Mouse (Mus musculus): ENCODE results near the gene Dna2. TPM values are rescaled to one million over a fixed set of nuclear protein-coding genes. Genes with fewer than 3 reads are reported as not detected.

The Dna2 gene
- polyA plus RNA-seq, 1 experiment from 2014 or later, result 22.0 TPM

DNA sequence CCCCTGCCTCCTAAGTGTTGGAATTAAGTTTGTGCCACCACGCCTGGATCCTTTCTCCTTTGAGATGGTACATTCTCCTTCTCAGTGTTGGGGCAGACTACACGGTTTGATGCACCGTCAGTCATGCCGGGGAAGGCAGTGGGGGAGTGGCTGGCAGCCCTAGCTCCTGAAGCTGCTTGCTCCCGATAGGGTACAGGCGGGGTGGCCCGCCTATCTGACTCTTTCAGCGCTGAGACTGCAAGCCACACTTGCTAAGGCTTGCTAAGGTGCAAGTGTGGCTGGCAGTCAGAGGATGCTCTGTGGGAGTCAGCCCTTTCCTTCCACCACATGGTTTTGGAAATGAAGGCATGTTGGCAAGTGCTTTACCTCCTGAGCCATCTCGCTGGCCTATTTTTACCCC lies 53.8 kb downstream of the Dna2 start:
- Histone ChIP-seq H3K9ac (ENCODE audit: low read length) (no peak overlapping the region), H3K27me3 (ENCODE audit: control insufficient read depth, insufficient read depth, low read length) (no peaks in the 10 kb centered on the region), H3K27ac (ENCODE audit: low read depth, low read length) (no peak overlapping the region), H3K36me3 (ENCODE audit: control insufficient read depth, insufficient read depth, low read length) (peaks cover 20% of the 10 kb centered on the region), H3K4me1 (ENCODE audit: control insufficient read depth, insufficient read depth, low read length) (no peaks in the 10 kb centered on the region), H3K4me2 (no peak overlapping the region), H3K9me3 (ENCODE audit: control insufficient read depth, low read length) (no peaks in the 10 kb centered on the region), H3K4me3 (ENCODE audit: low read depth, low read length) (no peak overlapping the region)
- no peak for DNase-seq (ENCODE audit: low spot score, missing footprints)
- no peak for ATAC-seq (ENCODE audit: low FRiP score)
- WGBS, result 60% methylated on average over 9 of the region's 9 CpGs

DNA sequence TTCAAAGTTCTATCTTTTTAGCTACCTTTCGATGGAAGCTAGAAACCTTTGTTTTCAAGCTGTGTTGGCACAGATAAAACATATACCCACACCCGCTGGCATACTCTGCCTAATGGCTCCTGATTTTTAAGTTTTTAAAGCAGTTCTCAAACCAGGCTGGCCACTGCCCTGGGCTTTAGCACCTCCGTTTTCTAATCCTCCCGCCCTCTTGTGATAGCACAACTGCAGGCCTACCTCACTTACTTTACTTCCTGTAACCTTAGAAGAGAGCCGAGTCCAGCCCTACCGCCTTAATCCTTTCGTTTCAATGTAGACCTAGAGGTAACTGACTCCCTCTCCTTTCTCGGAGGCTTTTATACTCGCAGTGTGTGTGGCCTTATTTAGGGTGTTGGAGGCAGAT lies 56.4 kb downstream of the Dna2 start:
- peaks cover 14% of the 10 kb centered on the region for H3K36me3 ChIP-seq (ENCODE audit: control insufficient read depth, insufficient read depth, low read length)
- 81% methylated on average over 9 of the region's 9 CpGs for WGBS
- H3K4me1 ChIP-seq (ENCODE audit: control insufficient read depth, insufficient read depth, low read length), result no peaks in the 10 kb centered on the region
- H3K4me2 ChIP-seq, result no peak overlapping the region
- no peaks in the 10 kb centered on the region for H3K27me3 ChIP-seq (ENCODE audit: control insufficient read depth, insufficient read depth, low read length)
- H3K9ac ChIP-seq (ENCODE audit: low read length), result no peak overlapping the region
- H3K9me3 ChIP-seq (ENCODE audit: control insufficient read depth, low read length), result no peaks in the 10 kb centered on the region
- ATAC-seq (ENCODE audit: low FRiP score) (no peak), DNase-seq (ENCODE audit: low spot score, missing footprints) (no peak)
- no peak overlapping the region for H3K27ac ChIP-seq (ENCODE audit: low read depth, low read length)
- no peak overlapping the region for H3K4me3 ChIP-seq (ENCODE audit: low read depth, low read length)

DNA sequence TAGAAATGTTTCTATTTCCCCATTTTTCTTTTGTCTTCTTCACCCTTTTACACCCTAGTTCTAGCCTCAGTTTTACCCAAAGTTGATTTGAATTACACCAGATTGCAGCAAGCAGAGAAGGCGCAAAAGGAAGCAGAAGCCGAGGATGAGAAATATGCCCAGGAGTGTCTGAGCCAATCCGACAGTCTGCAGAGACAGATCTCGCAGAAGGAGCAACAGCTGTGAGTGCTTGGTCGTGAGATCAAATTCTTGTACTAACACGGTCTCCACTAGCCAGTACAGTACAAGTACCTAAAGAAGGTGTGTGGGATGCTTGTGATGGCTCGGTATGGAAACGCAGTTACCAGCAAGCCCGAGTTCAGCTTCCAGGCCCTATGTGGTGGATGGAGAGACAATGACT lies 57.7 kb downstream of the Dna2 start:
- Histone ChIP-seq H3K9ac (ENCODE audit: low read length) (no peak overlapping the region), H3K4me3 (ENCODE audit: low read depth, low read length) (no peak overlapping the region), H3K9me3 (ENCODE audit: control insufficient read depth, low read length) (no peaks in the 10 kb centered on the region), H3K4me1 (ENCODE audit: control insufficient read depth, insufficient read depth, low read length) (no peaks in the 10 kb centered on the region), H3K27me3 (ENCODE audit: control insufficient read depth, insufficient read depth, low read length) (no peaks in the 10 kb centered on the region), H3K27ac (ENCODE audit: low read depth, low read length) (no peak overlapping the region), H3K36me3 (ENCODE audit: control insufficient read depth, insufficient read depth, low read length) (peaks cover 14% of the 10 kb centered on the region), H3K4me2 (no peak overlapping the region)
- 91% methylated on average over 9 of the region's 9 CpGs for WGBS
- DNase-seq (ENCODE audit: low spot score, missing footprints), result no peak
- no peak for ATAC-seq (ENCODE audit: low FRiP score)

DNA sequence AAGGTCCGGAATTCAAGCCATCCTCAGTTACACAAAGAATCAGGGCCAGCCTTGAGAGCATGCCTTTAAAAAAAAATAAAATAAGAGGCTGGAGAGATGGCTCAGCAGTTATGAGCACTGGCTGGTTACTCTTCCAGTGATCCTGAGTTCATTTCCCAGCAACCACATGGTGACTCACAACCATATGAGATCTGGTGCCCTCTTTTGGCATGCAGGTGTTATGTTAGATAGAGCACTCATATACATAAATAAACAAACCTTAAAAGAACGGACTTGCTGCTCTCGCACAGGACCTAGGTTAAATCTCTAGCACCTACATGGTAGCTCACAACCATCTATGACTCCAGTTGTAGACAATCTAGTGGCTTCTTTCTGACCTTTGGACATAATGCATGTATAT lies 61.4 kb downstream of the Dna2 start:
- Histone ChIP-seq H3K27ac (ENCODE audit: low read depth, low read length) (no peak overlapping the region), H3K9me3 (ENCODE audit: control insufficient read depth, low read length) (no peaks in the 10 kb centered on the region), H3K4me1 (ENCODE audit: control insufficient read depth, insufficient read depth, low read length) (no peaks in the 10 kb centered on the region), H3K36me3 (ENCODE audit: control insufficient read depth, insufficient read depth, low read length) (peaks cover 27% of the 10 kb centered on the region), H3K27me3 (ENCODE audit: control insufficient read depth, insufficient read depth, low read length) (no peaks in the 10 kb centered on the region), H3K9ac (ENCODE audit: low read length) (no peak overlapping the region), H3K4me2 (no peak overlapping the region), H3K4me3 (ENCODE audit: low read depth, low read length) (no peak overlapping the region)
- WGBS, result 78% methylated on average over 3 of the region's 3 CpGs
- DNase-seq (ENCODE audit: low spot score, missing footprints) (no peak), ATAC-seq (ENCODE audit: low FRiP score) (no peak)

DNA sequence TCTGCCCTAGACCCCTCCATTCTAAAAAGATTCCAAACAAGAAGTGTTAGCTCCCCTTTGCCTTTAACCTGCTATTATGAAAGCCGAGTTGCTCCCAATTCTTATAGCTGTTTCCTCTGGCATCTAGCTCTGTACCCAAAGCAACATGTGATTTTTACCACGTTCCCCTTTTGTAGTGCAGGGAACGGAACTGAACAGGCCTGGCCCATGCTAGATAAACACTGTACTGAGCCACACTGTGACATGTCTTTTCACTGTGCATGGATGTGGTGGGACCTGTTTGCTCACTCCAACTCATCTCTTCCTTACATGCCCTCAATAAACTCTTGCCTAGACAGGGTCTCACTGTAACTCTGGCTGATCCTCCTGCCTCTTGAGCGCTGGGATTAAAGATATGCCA lies 63.4 kb downstream of the Dna2 start:
- H3K27ac ChIP-seq (ENCODE audit: low read depth, low read length), result no peak overlapping the region
- WGBS, result 89% methylated on average over 4 of the region's 4 CpGs
- H3K4me2 ChIP-seq, result no peak overlapping the region
- ATAC-seq (ENCODE audit: low FRiP score) (peak; percentile 45; the same call in 1 of the 2 replicates), DNase-seq (ENCODE audit: low spot score, missing footprints) (no peak)
- H3K36me3 ChIP-seq (ENCODE audit: control insufficient read depth, insufficient read depth, low read length), result peaks cover 28% of the 10 kb centered on the region
- no peaks in the 10 kb centered on the region for H3K4me1 ChIP-seq (ENCODE audit: control insufficient read depth, insufficient read depth, low read length)
- H3K9ac ChIP-seq (ENCODE audit: low read length), result no peak overlapping the region
- no peaks in the 10 kb centered on the region for H3K27me3 ChIP-seq (ENCODE audit: control insufficient read depth, insufficient read depth, low read length)
- H3K4me3 ChIP-seq (ENCODE audit: low read depth, low read length), result no peak overlapping the region
- no peaks in the 10 kb centered on the region for H3K9me3 ChIP-seq (ENCODE audit: control insufficient read depth, low read length)

DNA sequence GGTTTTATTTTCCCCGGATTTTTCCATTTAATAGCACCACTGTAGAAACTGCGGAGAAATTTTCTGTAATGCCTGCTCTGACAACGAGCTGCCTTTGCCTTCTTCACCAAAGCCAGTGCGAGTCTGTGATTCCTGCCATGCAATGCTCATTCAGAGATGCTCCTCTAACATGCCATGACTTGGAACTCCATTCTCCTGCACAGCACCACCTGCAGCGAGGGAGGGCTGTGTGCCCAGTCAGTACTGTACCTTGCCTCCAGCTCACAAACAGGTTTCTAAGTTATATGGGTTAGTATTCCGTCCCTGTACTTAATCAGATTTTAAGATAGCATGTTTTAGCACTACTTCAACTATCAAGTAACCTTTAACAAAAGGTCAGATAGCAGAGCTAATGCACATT lies 64.7 kb downstream of the Dna2 start:
- Histone ChIP-seq H3K4me3 (ENCODE audit: low read depth, low read length) (no peak overlapping the region), H3K36me3 (ENCODE audit: control insufficient read depth, insufficient read depth, low read length) (peaks cover 35% of the 10 kb centered on the region), H3K4me1 (ENCODE audit: control insufficient read depth, insufficient read depth, low read length) (no peaks in the 10 kb centered on the region), H3K27me3 (ENCODE audit: control insufficient read depth, insufficient read depth, low read length) (no peaks in the 10 kb centered on the region), H3K27ac (ENCODE audit: low read depth, low read length) (no peak overlapping the region), H3K9me3 (ENCODE audit: control insufficient read depth, low read length) (no peaks in the 10 kb centered on the region), H3K9ac (ENCODE audit: low read length) (no peak overlapping the region), H3K4me2 (no peak overlapping the region)
- DNase-seq (ENCODE audit: low spot score, missing footprints), result no peak
- no peak for ATAC-seq (ENCODE audit: low FRiP score)
- 89% methylated on average over 6 of the region's 6 CpGs for WGBS

DNA sequence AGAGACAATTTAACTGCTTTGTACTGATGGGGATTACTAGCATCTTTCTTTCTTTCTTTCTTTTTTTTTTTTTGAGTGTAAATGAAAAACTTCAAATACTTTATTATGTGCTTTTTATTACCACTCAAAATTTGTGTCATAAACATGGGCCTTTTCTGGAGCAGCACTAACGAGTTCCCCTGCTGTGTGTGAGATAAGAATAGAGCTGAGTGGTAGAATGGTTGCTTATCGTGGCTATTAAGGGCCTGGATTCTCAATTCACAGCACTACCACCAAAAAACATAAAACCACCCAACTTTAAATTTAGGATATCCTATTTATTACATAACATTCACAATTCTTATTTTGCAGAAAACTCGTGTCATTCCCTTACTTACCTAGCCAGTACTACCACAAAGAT lies 66.7 kb downstream of the Dna2 start:
- H3K27ac ChIP-seq (ENCODE audit: low read depth, low read length), result no peak overlapping the region
- no peaks in the 10 kb centered on the region for H3K9me3 ChIP-seq (ENCODE audit: control insufficient read depth, low read length)
- no peak overlapping the region for H3K9ac ChIP-seq (ENCODE audit: low read length)
- H3K4me2 ChIP-seq, result no peak overlapping the region
- H3K36me3 ChIP-seq (ENCODE audit: control insufficient read depth, insufficient read depth, low read length), result peaks cover 30% of the 10 kb centered on the region; the same call in 1 of the 2 replicates
- WGBS, result 90% methylated on average over 3 of the region's 3 CpGs
- ATAC-seq (ENCODE audit: low FRiP score) (no peak), DNase-seq (ENCODE audit: low spot score, missing footprints) (no peak)
- H3K27me3 ChIP-seq (ENCODE audit: control insufficient read depth, insufficient read depth, low read length), result no peaks in the 10 kb centered on the region
- no peak overlapping the region for H3K4me3 ChIP-seq (ENCODE audit: low read depth, low read length)
- no peaks in the 10 kb centered on the region for H3K4me1 ChIP-seq (ENCODE audit: control insufficient read depth, insufficient read depth, low read length)

DNA sequence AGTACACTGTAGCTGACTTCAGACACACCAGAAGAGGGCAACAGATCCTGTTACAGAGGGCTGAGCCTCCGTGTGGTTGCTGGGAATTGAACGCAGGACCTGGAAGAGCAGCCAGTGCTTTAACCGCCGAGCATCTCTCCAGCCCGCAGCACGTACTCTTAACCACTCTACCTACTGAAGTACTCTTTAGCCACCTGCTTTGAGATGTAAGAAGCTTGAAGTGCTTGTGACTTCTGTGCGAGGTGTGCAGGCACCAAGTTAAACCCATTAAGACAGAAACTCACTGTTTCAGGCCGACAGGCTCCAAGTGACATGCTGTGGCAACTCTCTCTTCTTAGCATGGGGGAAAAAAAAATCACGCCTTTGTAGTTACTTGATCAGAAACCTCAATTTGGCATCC lies 67.3 kb downstream of the Dna2 start:
- WGBS, result 92% methylated on average over 9 of the region's 9 CpGs

DNA sequence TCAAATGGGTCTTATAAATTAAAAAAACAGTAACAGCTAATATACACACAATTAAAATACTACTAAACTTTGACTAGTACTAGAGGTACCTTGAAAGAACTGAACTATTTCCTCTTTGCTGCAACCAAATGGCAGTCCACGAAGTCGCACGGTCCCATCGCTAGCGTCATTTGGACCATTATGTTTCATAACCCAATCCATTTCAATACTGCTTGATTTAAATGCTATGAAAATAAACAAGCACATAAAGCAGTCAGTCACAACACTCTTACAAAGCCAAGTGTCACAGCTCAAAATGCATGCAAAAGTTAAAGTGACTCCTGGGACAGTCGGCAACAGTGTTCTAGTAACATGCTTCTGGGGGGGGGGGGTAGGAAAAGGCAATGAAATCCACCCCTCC lies 72.5 kb downstream of the Dna2 start:
- Histone ChIP-seq H3K4me3 (ENCODE audit: low read depth, low read length) (no peak overlapping the region), H3K36me3 (ENCODE audit: control insufficient read depth, insufficient read depth, low read length) (peaks cover 8% of the 10 kb centered on the region; the same call in 1 of the 2 replicates), H3K4me1 (ENCODE audit: control insufficient read depth, insufficient read depth, low read length) (peaks cover 19% of the 10 kb centered on the region), H3K4me2 (no peak overlapping the region; the same call in 1 of the 2 replicates), H3K27me3 (ENCODE audit: control insufficient read depth, insufficient read depth, low read length) (no peaks in the 10 kb centered on the region), H3K9ac (ENCODE audit: low read length) (no peak overlapping the region), H3K27ac (ENCODE audit: low read depth, low read length) (no peak overlapping the region), H3K9me3 (ENCODE audit: control insufficient read depth, low read length) (no peaks in the 10 kb centered on the region)
- DNase-seq (ENCODE audit: low spot score, missing footprints) (no peak), ATAC-seq (ENCODE audit: low FRiP score) (no peak)
- WGBS, result 91% methylated on average over 6 of the region's 6 CpGs

More for the DNA sequence above, 67.3 kb downstream of the Dna2 start:
- no peak for ATAC-seq (ENCODE audit: low FRiP score)
- peaks cover 28% of the 10 kb centered on the region; the same call in 1 of the 2 replicates for H3K36me3 ChIP-seq (ENCODE audit: control insufficient read depth, insufficient read depth, low read length)
- H3K27me3 ChIP-seq (ENCODE audit: control insufficient read depth, insufficient read depth, low read length), result no peaks in the 10 kb centered on the region
- H3K4me3 ChIP-seq (ENCODE audit: low read depth, low read length), result no peak overlapping the region
- DNase-seq (ENCODE audit: low spot score, missing footprints), result no peak
- no peaks in the 10 kb centered on the region for H3K4me1 ChIP-seq (ENCODE audit: control insufficient read depth, insufficient read depth, low read length)
- H3K9me3 ChIP-seq (ENCODE audit: control insufficient read depth, low read length), result no peaks in the 10 kb centered on the region
- no peak overlapping the region for H3K4me2 ChIP-seq
- no peak overlapping the region for H3K27ac ChIP-seq (ENCODE audit: low read depth, low read length)
- no peak overlapping the region for H3K9ac ChIP-seq (ENCODE audit: low read length)

DNA sequence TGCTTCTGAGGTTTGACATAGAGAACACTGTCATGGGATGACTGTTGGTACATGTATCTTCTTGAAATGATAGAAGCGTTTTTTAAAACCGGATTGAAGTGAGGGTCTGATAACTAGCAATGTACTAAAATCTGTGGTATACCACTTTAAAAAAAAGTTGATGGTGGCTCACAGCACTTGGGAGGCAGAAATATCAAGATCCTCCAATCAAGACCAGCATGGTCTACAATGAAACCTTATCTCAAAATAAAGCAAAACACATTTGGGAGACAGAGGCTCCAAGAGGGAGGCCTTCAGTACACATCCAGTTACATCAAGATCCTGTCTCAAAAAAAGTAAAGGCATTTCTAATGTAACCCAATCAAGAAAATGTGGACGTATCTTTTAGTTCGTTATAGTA lies 74.9 kb downstream of the Dna2 start:
- Histone ChIP-seq H3K4me2 (peak overlapping the region; percentile 80), H3K36me3 (ENCODE audit: control insufficient read depth, insufficient read depth, low read length) (no peaks in the 10 kb centered on the region; the same call in 1 of the 2 replicates), H3K9ac (ENCODE audit: low read length) (peak overlapping the region; percentile 97), H3K27me3 (ENCODE audit: control insufficient read depth, insufficient read depth, low read length) (no peaks in the 10 kb centered on the region), H3K27ac (ENCODE audit: low read depth, low read length) (no peak overlapping the region), H3K4me3 (ENCODE audit: low read depth, low read length) (peak overlapping the region; percentile 81), H3K9me3 (ENCODE audit: control insufficient read depth, low read length) (no peaks in the 10 kb centered on the region), H3K4me1 (ENCODE audit: control insufficient read depth, insufficient read depth, low read length) (peaks cover 33% of the 10 kb centered on the region)
- DNase-seq (ENCODE audit: low spot score, missing footprints) (no peak), ATAC-seq (ENCODE audit: low FRiP score) (no peak)
- 50% methylated on average over 4 of the region's 4 CpGs for WGBS

Data from midbrain, embryonic 11.5 days (tissue).